Mouse (Mus musculus) lung, postnatal 0 days (tissue): ENCODE measurements around the gene Parp9. TPM values are rescaled to one million over a fixed set of nuclear protein-coding genes. Genes with fewer than 3 reads are reported as not detected.
"Not testable (repeated sequence)": the region's sequence is repeated elsewhere in the genome, so short reads cannot be mapped to it uniquely, and the experiment has no call there.

Experiments used
- ATAC-seq: fragments of 200-750 bp; cut with Nextera tagmentation; 2 replicates; pipeline ENCODE4 v1.8.0; 2017; ENCODE audit warnings: moderate library complexity
- DNase-seq: peaks from one replicate; pipeline ENCODE4 v3.0.0-alpha.2; 2016; ENCODE audit warnings: low spot score
- H3K27ac ChIP-seq: fragments of 300-500 bp; sonication (generic); 2 replicates; pipeline ENCODE4 v1.5.1; 2014; ENCODE audit warnings: antibody characterized with exemption, mild to moderate bottlenecking, low read length, mixed read lengths
- H3K27me3 ChIP-seq: fragments of 300-500 bp; sonication (generic); replicated peaks from 2 replicates; pipeline ENCODE4 v1.6.1; 2014; ENCODE audit warnings: low read length, mixed read lengths; ENCODE audit not compliant: insufficient read depth
- H3K36me3 ChIP-seq: fragments of 300-500 bp; sonication (generic); 2 replicates; pipeline ENCODE4 v1.6.1; 2014; ENCODE audit warnings: low read length, mixed read lengths; ENCODE audit not compliant: insufficient read depth
- H3K4me1 ChIP-seq: fragments of 300-500 bp; sonication (generic); 2 replicates; pipeline ENCODE4 v1.6.1; 2014; ENCODE audit warnings: antibody characterized with exemption, low read depth, low read length, mixed read lengths; ENCODE audit not compliant: insufficient read depth
- H3K4me2 ChIP-seq: fragments of 300-500 bp; sonication (generic); replicated peaks from 2 replicates; pipeline ENCODE4 v1.6.1; 2014; ENCODE audit warnings: low read depth, mild to moderate bottlenecking, low read length, moderate library complexity, mixed read lengths
- H3K4me3 ChIP-seq: fragments of 300-500 bp; sonication (generic); 2 replicates; pipeline ENCODE4 v1.5.1; 2014; ENCODE audit warnings: low read depth, low read length
- H3K9ac ChIP-seq: fragments of 300-500 bp; sonication (generic); replicated peaks from 2 replicates; pipeline ENCODE4 v1.6.1; 2014; ENCODE audit warnings: low read depth, mild to moderate bottlenecking
- H3K9me3 ChIP-seq: fragments of 300-500 bp; sonication (generic); 2 replicates; pipeline ENCODE4 v1.6.1; 2016; ENCODE audit warnings: low read length, mixed read lengths
- CTCF ChIP-seq: IDR thresholded peaks from 2 replicates; pipeline ENCODE4 v1.5.1; 2016; ENCODE audit warnings: antibody characterized with exemption, mild to moderate bottlenecking
- EP300 ChIP-seq: IDR thresholded peaks from 2 replicates; pipeline ENCODE4 v1.6.1; 2016; ENCODE audit warnings: antibody characterized with exemption, mild to moderate bottlenecking, control low read depth
- WGBS: fragments of 180-500 bp; shearing (Covaris S2); extraction: QIAGEN DNeasy Blood & Tissue Kit; methylation state at CpG from one replicate; pipeline ENCODE4 v1.1.7; 2014; 5-methylcytosine and 5-hydroxymethylcytosine counted together
- polyA plus RNA-seq: library from polyadenylated mRNA; unstranded; fragments of >200 nt; fragmentation: Nextera tagmentation; extraction: Ambion mirVana; gene quantifications from 2 replicates; pipeline ENCODE4 v1.2.1, GENCODE M21; 2015

The Parp9 gene
- polyA plus RNA-seq, 1 experiment from 2014 or later, result 14.2 TPM

- DNase-seq (peak; percentile 97), ATAC-seq (peak; percentile 96)
- H3K27me3 ChIP-seq, result no peaks in the 10 kb centered on the region
- 0% methylated on average over 34 of the region's 54 CpGs for WGBS
- no peaks in the 10 kb centered on the region for H3K36me3 ChIP-seq
- H3K4me3 ChIP-seq, result peak overlapping the region; percentile 92
- peak overlapping the region; percentile 98 for H3K27ac ChIP-seq
- TF ChIP-seq EP300 (no peak), CTCF (no peak)
- H3K9me3 ChIP-seq, result no peaks in the 10 kb centered on the region
- peaks cover 4% of the 10 kb centered on the region; the same call in 1 of the 2 replicates for H3K4me1 ChIP-seq
- peak overlapping the region; percentile 72 for H3K4me2 ChIP-seq
- peak overlapping the region; percentile 83 for H3K9ac ChIP-seq
These were observed 44.7 kb downstream of the Parp9 start for GRCm38 (mm10) chr16:35982902-35983516.

GRCm38 (mm10) chr16:35983517-35984101, 45.3 kb downstream of the Parp9 start:
- 0% methylated on average over 32 of the region's 86 CpGs for WGBS
- H3K27me3 ChIP-seq, result no peaks in the 10 kb centered on the region
- H3K27ac ChIP-seq, result peak overlapping the region; percentile 98
- H3K36me3 ChIP-seq, result no peaks in the 10 kb centered on the region
- peak overlapping the region; percentile 83 for H3K9ac ChIP-seq
- H3K9me3 ChIP-seq, result no peaks in the 10 kb centered on the region
- ATAC-seq (peak; percentile 70), DNase-seq (peak; percentile 89)
- peak overlapping the region; percentile 92 for H3K4me3 ChIP-seq
- H3K4me1 ChIP-seq, result peaks cover 4% of the 10 kb centered on the region; the same call in 1 of the 2 replicates
- H3K4me2 ChIP-seq, result peak overlapping the region; percentile 72
- TF ChIP-seq CTCF (no peak), EP300 (no peak)

- Histone ChIP-seq H3K36me3 (no peaks in the 10 kb centered on the region), H3K27ac (no peak overlapping the region), H3K4me2 (peak overlapping the region; percentile 72), H3K4me3 (no peak overlapping the region), H3K4me1 (peaks cover 4% of the 10 kb centered on the region; the same call in 1 of the 2 replicates), H3K27me3 (no peaks in the 10 kb centered on the region), H3K9ac (no peak overlapping the region), H3K9me3 (no peaks in the 10 kb centered on the region)
- WGBS, result 37% methylated on average over 3 of the region's 3 CpGs
- DNase-seq (no peak), ATAC-seq (no peak)
- TF ChIP-seq EP300, result no peak
- TF ChIP-seq CTCF, result no peak
These were observed 46.2 kb downstream of the Parp9 start for GRCm38 (mm10) chr16:35984471-35984870.

- H3K36me3 ChIP-seq, result no peaks in the 10 kb centered on the region
- no peaks in the 10 kb centered on the region for H3K27me3 ChIP-seq
- no peaks in the 10 kb centered on the region for H3K9me3 ChIP-seq
- H3K9ac ChIP-seq, result no peak overlapping the region
- WGBS, result 57% methylated on average over 1 of the region's 1 CpGs
- DNase-seq (no peak), ATAC-seq (no peak)
- H3K27ac ChIP-seq, result no peak overlapping the region
- H3K4me2 ChIP-seq, result no peak overlapping the region
- H3K4me3 ChIP-seq, result no peak overlapping the region
- H3K4me1 ChIP-seq, result no peaks in the 10 kb centered on the region
- TF ChIP-seq CTCF (no peak), EP300 (no peak)
These were observed 49.7 kb downstream of the Parp9 start for GRCm38 (mm10) chr16:35987930-35988329.

- DNase-seq, result no peak
- no peak overlapping the region for H3K9ac ChIP-seq
- ATAC-seq, result no peak
- H3K4me2 ChIP-seq, result no peak overlapping the region
- no peak for TF ChIP-seq CTCF
- no peaks in the 10 kb centered on the region for H3K9me3 ChIP-seq
- no peaks in the 10 kb centered on the region for H3K27me3 ChIP-seq
- no peak overlapping the region for H3K4me3 ChIP-seq
- no peak overlapping the region for H3K27ac ChIP-seq
- no peaks in the 10 kb centered on the region for H3K36me3 ChIP-seq
- 31% methylated on average over 1 of the region's 1 CpGs for WGBS
- H3K4me1 ChIP-seq, result no peaks in the 10 kb centered on the region
These were observed 54.1 kb downstream of the Parp9 start for GRCm38 (mm10) chr16:35992391-35992790.

- Histone ChIP-seq H3K4me2 (no peak overlapping the region), H3K9ac (no peak overlapping the region), H3K36me3 (no peaks in the 10 kb centered on the region), H3K9me3 (no peaks in the 10 kb centered on the region), H3K27ac (no peak overlapping the region), H3K4me1 (no peaks in the 10 kb centered on the region), H3K4me3 (no peak overlapping the region), H3K27me3 (no peaks in the 10 kb centered on the region)
- no peak for DNase-seq
- ATAC-seq, result no peak
- WGBS, result 87% methylated on average over 3 of the region's 3 CpGs
- no peak for TF ChIP-seq CTCF
- no peak for TF ChIP-seq EP300
These were observed 55.0 kb downstream of the Parp9 start for GRCm38 (mm10) chr16:35993316-35993715.

- ATAC-seq, H3K27me3 ChIP-seq, H3K4me2 ChIP-seq, H3K27ac ChIP-seq, H3K9me3 ChIP-seq, H3K36me3 ChIP-seq, H3K9ac ChIP-seq, H3K4me1 ChIP-seq, H3K4me3 ChIP-seq, DNase-seq: not testable (repeated sequence)
- 91% methylated on average over 4 of the region's 4 CpGs for WGBS
These were observed 60.6 kb downstream of the Parp9 start for GRCm38 (mm10) chr16:35998852-35999251.
